Mouse (Mus musculus) ES-Bruce4 (cell line): Measurements from ENCODE around the gene Osbpl9.

ENCODE experiments used
- CTCF ChIP-seq: IDR thresholded peaks from one replicate; pipeline ENCODE4 v1.8.1; 2011; ENCODE audit warnings: low read depth, low read length
- POLR2A ChIP-seq: IDR thresholded peaks from one replicate; pipeline ENCODE4 v1.8.1; 2011; ENCODE audit warnings: low read length; ENCODE audit not compliant: insufficient read depth

DNA sequence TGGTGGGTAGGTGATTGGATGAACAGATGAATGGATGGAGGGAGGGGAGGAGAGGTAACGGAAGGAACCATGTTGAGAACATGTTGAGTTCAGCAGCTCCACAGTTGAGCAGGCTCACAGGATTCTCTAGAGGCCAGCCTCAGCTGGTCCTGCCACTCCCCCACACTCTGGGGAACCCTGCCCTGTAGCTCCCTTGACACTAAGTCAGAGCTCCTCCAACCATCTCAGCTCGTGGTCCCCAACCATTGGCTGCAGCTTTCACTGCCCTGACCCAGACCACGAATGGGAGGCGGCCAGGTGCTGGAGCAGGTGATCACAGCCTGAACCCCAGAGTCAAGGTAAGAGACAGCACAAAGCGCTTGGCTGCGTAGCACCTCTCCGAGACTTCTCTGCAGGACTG is 15.9 kb upstream of the Osbpl9 start:
- TF ChIP-seq CTCF (no peak), POLR2A (no peak)
